Mouse (Mus musculus): Measurements from ENCODE around the gene Mdc1. TPM values are rescaled to one million over a fixed set of nuclear protein-coding genes. Genes with fewer than 3 reads are reported as not detected.

Mdc1 gene
- polyA plus RNA-seq, 1 experiment from 2014 or later = 29.3 TPM

- Histone ChIP-seq H3K27me3 (ENCODE audit: poor library complexity, severe bottlenecking) (0 out of 2 replicates have a peak, but pooled peaks cover 4% of the 10 kb centered on the region), H3K36me3 (replicated peaks) (no peaks in the 10 kb centered on the region), H3K27ac (0 out of 2 replicates have a peak overlapping the region, but pooled peaks have one; percentile 20), H3K4me1 (peaks cover 14% of the 10 kb centered on the region), H3K9me3 (no peaks in the 10 kb centered on the region), H3K4me3 (no peak overlapping the region)
- 82% methylated on average over 7 of the region's 7 CpGs for WGBS
- no peak for DNase-seq (ENCODE audit: extremely low spot score, low spot score)
Measured at GRCm38 (mm10) chr17:35813245-35813647, 28.1 kb upstream of the Mdc1 start.

DNA sequence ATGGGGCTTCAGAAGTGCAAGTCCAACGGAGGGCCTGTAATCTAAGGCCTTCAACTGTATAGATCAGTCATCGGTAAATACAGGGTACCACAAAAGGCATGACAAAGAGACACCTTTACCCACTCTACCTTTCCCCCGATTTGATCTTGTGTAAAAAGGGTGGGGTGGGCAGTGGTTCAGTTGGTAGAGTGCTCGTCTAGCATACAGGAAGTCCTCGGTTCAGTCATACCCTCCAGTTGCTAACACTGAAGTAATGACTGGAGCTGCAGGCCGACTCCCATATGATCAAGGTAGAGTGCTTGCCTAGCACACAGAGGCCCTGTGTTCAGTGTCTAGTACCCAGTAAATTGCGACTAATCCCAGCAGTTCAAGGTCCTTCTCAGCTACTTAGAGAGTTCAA is 27.7 kb upstream of the Mdc1 start:
- 87% methylated on average over 7 of the region's 7 CpGs for WGBS
- Histone ChIP-seq H3K4me3 (no peak overlapping the region), H3K27ac (0 out of 2 replicates have a peak overlapping the region, but pooled peaks have one; percentile 20), H3K36me3 (replicated peaks) (no peaks in the 10 kb centered on the region), H3K4me1 (peaks cover 14% of the 10 kb centered on the region), H3K27me3 (ENCODE audit: poor library complexity, severe bottlenecking) (0 out of 2 replicates have a peak, but pooled peaks cover 4% of the 10 kb centered on the region), H3K9me3 (no peaks in the 10 kb centered on the region)
- no peak for DNase-seq (ENCODE audit: extremely low spot score, low spot score)

DNA sequence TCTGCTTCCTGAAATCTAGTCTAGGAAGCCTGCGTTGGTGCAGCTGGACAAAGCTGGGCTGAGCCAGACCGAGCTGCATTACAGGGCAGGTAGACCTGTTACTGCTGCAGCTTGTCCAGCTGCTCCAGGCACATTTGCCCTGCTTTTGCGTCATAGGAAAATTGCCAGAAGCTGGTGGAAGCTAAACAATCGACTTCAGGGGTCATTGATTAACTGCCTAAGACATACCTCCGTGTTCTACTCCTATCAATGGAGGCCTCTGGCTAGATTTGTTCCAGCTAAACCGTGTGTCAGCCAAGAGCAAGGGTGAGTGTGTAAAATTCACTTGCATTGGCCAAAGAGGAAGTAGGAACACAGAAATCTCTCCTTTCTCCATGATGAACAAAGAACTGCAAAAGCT is 26.6 kb upstream of the Mdc1 start:
- peaks cover 14% of the 10 kb centered on the region for H3K4me1 ChIP-seq
- 74% methylated on average over 6 of the region's 6 CpGs for WGBS
- no peak overlapping the region for H3K4me3 ChIP-seq
- no peaks in the 10 kb centered on the region for H3K9me3 ChIP-seq
- no peaks in the 10 kb centered on the region for H3K36me3 ChIP-seq (replicated peaks)
- peaks cover 12% of the 10 kb centered on the region for H3K27me3 ChIP-seq (ENCODE audit: poor library complexity, severe bottlenecking)
- DNase-seq (ENCODE audit: extremely low spot score, low spot score) = no peak
- no peak overlapping the region; the same call in 1 of the 2 replicates for H3K27ac ChIP-seq

- Histone ChIP-seq H3K4me1 (peaks cover 18% of the 10 kb centered on the region), H3K36me3 (replicated peaks) (no peaks in the 10 kb centered on the region), H3K27ac (no peak overlapping the region), H3K27me3 (ENCODE audit: poor library complexity, severe bottlenecking) (peaks cover 24% of the 10 kb centered on the region), H3K9me3 (no peaks in the 10 kb centered on the region), H3K4me3 (no peak overlapping the region)
- DNase-seq (ENCODE audit: extremely low spot score, low spot score) = no peak
- 81% methylated on average over 7 of the region's 7 CpGs for WGBS
Measured at GRCm38 (mm10) chr17:35815836-35816235, 25.5 kb upstream of the Mdc1 start.

- no peak overlapping the region for H3K4me3 ChIP-seq
- H3K27ac ChIP-seq = peak overlapping the region; percentile 51; the same call in 1 of the 2 replicates
- no peaks in the 10 kb centered on the region for H3K9me3 ChIP-seq
- DNase-seq (ENCODE audit: extremely low spot score, low spot score) = no peak
- no peaks in the 10 kb centered on the region for H3K36me3 ChIP-seq (replicated peaks)
- peaks cover 27% of the 10 kb centered on the region for H3K4me1 ChIP-seq
- peaks cover 28% of the 10 kb centered on the region for H3K27me3 ChIP-seq (ENCODE audit: poor library complexity, severe bottlenecking)
- 44% methylated on average over 8 of the region's 14 CpGs for WGBS
Measured at GRCm38 (mm10) chr17:35816686-35817085, 24.6 kb upstream of the Mdc1 start.

GRCm38 (mm10) chr17:35817226-35817625 is 24.1 kb upstream of the Mdc1 start:
- Histone ChIP-seq H3K4me3 (no peak overlapping the region), H3K27me3 (ENCODE audit: poor library complexity, severe bottlenecking) (peaks cover 32% of the 10 kb centered on the region), H3K36me3 (replicated peaks) (no peaks in the 10 kb centered on the region), H3K27ac (peak overlapping the region; percentile 51; the same call in 1 of the 2 replicates), H3K4me1 (peaks cover 32% of the 10 kb centered on the region), H3K9me3 (no peaks in the 10 kb centered on the region)
- DNase-seq (ENCODE audit: extremely low spot score, low spot score) = no peak
- WGBS = 59% methylated on average over 10 of the region's 10 CpGs

GRCm38 (mm10) chr17:35820111-35820510 is 21.2 kb upstream of the Mdc1 start:
- 82% methylated on average over 5 of the region's 5 CpGs for WGBS
- Histone ChIP-seq H3K9me3 (no peaks in the 10 kb centered on the region), H3K4me3 (no peak overlapping the region), H3K27ac (no peak overlapping the region), H3K36me3 (replicated peaks) (peaks cover 6% of the 10 kb centered on the region), H3K27me3 (ENCODE audit: poor library complexity, severe bottlenecking) (peaks cover 32% of the 10 kb centered on the region), H3K4me1 (peaks cover 59% of the 10 kb centered on the region)
- DNase-seq (ENCODE audit: extremely low spot score, low spot score) = no peak

GRCm38 (mm10) chr17:35821439-35822430 is 19.6 kb upstream of the Mdc1 start, which contains the start of gene Ier3:
Gene Ier3, plus strand, starts transcription at chr17:35821684.
- H3K4me1 ChIP-seq = peaks cover 53% of the 10 kb centered on the region
- H3K4me3 ChIP-seq = peak within 1 kb of the TSS; percentile 74
- H3K27ac ChIP-seq = peak within 1 kb of the TSS; percentile 92
- DNase-seq (ENCODE audit: extremely low spot score, low spot score) = peak; percentile 82
- WGBS = under 1% methylated on average over 62 of the region's 62 CpGs
- peaks cover 32% of the 10 kb centered on the region for H3K27me3 ChIP-seq (ENCODE audit: poor library complexity, severe bottlenecking)
- peaks cover 22% of the 10 kb centered on the region for H3K36me3 ChIP-seq (replicated peaks)
- H3K9me3 ChIP-seq = no peaks in the 10 kb centered on the region

GRCm38 (mm10) chr17:35822564-35822963 is 18.8 kb upstream of the Mdc1 start:
- DNase-seq (ENCODE audit: extremely low spot score, low spot score) = no peak

DNA sequence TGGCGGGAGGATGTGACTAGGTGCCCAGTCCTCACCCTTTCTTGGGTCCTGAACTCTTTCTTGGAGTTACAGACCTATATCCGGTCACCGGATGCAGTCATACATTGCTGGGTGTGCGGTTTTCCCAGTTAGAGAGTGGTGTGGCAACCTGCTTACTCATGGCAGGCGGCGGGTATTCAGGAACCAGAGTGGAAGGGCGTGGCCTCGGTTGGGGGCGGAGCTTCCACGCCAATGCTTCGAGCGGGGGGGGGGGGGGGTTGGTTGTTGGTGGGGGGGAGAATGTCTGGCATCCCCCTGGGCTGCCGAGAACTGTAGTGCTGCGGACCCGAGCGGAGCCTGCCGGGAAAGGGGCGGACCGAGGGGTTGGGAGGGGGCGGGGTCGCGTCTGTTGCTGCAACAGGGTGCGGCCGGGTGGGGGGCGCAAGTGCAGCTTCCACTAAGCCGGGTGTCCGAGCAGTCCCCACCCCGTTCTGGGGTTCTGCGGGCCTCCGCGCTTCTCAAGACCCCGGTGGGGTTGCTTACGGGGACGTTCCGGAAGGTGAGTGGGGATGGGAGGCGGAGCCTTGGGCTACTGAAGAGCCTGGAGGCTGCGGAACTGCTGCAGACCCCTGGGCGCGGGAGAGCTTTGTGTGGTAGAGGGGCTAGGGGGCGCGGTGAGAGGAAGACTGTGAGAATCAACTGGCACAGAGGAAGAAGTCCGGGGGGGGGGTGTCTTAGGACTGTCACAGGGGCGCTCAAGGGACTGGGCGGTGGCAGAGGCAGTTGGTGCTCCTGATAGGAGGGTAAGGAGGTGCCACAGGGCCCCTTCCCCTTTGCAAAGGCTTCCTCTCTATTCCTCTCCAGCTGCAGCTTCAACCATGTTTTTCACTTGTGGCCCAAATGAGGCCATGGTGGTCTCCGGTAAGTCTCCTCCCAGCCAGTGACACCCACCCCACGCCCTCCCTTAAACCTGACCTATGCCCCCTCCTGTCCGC is 18.1 kb upstream of the Mdc1 start, which contains the start of gene Flot1:
Gene Flot1 (plus strand): TSS at position 267 of the 974 bp plus-strand sequence.
- Histone ChIP-seq H3K9me3 (no peaks in the 10 kb centered on the region), H3K36me3 (replicated peaks) (peaks cover 38% of the 10 kb centered on the region), H3K4me3 (peak within 1 kb of the TSS; percentile 74), H3K27me3 (ENCODE audit: poor library complexity, severe bottlenecking) (peaks cover 28% of the 10 kb centered on the region), H3K4me1 (peaks cover 45% of the 10 kb centered on the region), H3K27ac (peak within 1 kb of the TSS; percentile 92)
- WGBS = under 1% methylated on average over 45 of the region's 47 CpGs
- peak; percentile 89 for DNase-seq (ENCODE audit: extremely low spot score, low spot score)

More at GRCm38 (mm10) chr17:35822564-35822963, 18.8 kb upstream of the Mdc1 start:
- Histone ChIP-seq H3K27me3 (ENCODE audit: poor library complexity, severe bottlenecking) (peaks cover 28% of the 10 kb centered on the region), H3K36me3 (replicated peaks) (peaks cover 31% of the 10 kb centered on the region), H3K9me3 (no peaks in the 10 kb centered on the region), H3K4me1 (peaks cover 45% of the 10 kb centered on the region), H3K4me3 (peak overlapping the region; percentile 74), H3K27ac (peak overlapping the region; percentile 92)
- 2% methylated on average over 11 of the region's 11 CpGs for WGBS

DNA sequence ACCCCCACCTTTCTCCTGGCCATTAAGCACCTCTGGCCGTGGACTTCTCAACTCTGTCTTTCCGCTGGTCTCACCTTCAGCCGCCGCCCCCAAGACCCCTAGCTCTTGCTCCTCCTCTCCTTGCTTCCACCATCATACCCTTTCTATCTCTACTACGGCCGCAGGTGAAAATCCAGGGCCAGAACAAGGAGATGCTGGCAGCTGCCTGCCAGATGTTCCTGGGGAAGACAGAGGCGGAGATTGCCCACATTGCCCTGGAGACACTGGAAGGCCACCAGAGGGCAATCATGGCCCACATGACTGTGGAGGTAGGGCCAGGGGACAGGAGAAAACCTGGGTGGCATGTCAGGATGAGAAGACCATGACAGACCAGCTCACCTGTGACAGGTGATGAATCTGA is 16.9 kb upstream of the Mdc1 start:
- Histone ChIP-seq H3K9me3 (no peaks in the 10 kb centered on the region), H3K4me3 (peak overlapping the region; percentile 74), H3K36me3 (replicated peaks) (peaks cover 47% of the 10 kb centered on the region), H3K27ac (peak overlapping the region; percentile 92), H3K27me3 (ENCODE audit: poor library complexity, severe bottlenecking) (peaks cover 23% of the 10 kb centered on the region), H3K4me1 (peaks cover 46% of the 10 kb centered on the region)
- WGBS = 61% methylated on average over 7 of the region's 7 CpGs
- no peak for DNase-seq (ENCODE audit: extremely low spot score, low spot score)
